Mouse (Mus musculus) kidney, adult 2 months (tissue): ENCODE results near the gene Olfr603.

Experiments
- CTCF ChIP-seq: fragments of 200-500 bp; conservative IDR thresholded peaks from 2 replicates; pipeline ENCODE4 v1.5.1; 2011; ENCODE audit warnings: low read depth, mild to moderate bottlenecking, control low read depth, low read length, moderate library complexity, mixed read lengths; ENCODE audit not compliant: insufficient read depth, insufficient read length
- POLR2A ChIP-seq: fragments of 200-500 bp; IDR thresholded peaks from one replicate; pipeline ENCODE4 v1.6.1; 2011; ENCODE audit warnings: low read depth, low read length, control low read depth

GRCm38 (mm10) chr7:103397758-103398157 lies 11.8 kb upstream of the Olfr603 start:
- TF ChIP-seq CTCF (no peak), POLR2A (no peak)
